Mouse (Mus musculus) thymus, postnatal 10 days (tissue): ENCODE measurements around the gene Exoc3l.

Experiments
- DNase-seq, 2 experiments: peaks; one replicate each; pipeline ENCODE4 v3.0.0; 2021; ENCODE audit warnings: low spot score in 2 of 2

Exoc3l gene

DNA sequence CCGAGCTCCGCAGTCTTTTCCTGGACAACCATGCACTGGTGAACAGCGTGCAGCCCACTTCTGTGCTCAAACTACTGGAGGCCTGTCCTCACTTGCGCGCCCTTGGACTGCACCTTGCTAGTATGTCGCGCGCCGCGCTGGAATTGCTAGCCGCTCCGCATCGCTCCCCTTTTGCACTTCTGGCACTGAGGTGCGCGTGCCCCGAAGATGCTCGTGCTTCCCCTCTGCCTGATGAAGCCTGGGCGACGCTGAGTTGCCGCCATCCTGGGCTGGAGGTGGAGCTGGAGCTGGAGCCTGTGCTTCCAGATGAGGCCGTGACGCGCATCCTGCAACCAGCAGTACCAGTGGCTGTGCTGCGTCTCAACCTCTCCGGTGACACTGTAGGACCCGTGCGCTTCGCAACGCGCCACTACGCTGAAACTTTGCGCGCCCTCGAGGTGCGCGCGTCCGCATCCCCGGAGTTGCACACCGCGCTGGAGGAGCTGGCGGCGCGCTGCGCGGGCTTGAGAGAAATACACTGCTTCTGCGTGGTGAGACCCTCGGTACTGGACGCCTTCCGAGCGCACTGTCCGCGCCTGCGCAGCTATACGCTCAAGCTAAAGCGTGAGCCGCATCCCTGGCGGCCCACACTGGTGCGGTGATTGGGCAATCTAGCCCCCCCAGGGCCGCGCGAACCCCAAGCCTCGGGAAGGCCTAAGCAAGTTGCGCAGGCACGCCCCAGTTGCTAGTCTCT is 27.4 kb downstream of the Exoc3l start:
- DNase-seq = no peak

DNA sequence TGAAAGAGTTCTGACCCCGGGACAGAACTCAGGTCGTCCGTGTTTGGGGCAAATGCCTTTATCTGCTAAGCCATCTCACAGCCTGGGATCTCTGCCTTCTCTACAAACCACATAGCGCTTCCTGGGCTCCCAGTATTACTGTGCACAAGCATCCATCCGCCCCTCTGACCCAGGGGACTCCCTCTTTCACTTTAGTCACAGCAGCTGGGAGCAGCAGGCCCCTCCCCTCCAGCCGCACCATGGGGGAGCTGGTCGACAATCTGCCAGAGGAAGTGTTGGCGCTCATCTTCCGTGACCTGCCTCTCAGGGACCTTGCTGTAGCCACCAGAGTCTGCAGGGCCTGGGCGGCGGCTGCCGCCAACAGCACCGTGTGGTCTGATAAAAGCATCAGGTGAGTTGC is 29.1 kb downstream of the Exoc3l start:
- DNase-seq = no peak

DNA sequence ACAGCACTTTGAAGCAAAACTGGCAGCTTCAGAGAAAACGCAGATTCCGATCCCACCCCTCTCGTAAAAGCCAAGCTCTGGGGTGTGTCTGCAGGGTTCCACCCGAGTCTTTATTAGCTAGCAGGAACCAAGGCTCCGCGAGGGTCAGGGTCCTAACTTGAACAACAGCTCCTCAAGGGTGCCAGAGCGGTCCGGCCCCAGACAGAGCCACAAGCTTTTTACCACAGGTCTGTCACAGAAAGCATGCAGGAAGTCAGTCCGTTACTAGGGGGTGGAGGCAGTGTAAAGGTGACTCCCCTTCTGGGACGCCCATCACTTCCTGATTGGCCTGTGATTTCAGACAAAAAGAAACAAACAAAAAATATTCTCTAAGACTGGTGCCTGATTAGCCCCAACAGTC is 30.8 kb downstream of the Exoc3l start:
- peak; percentile 28 to 33 for DNase-seq

DNA sequence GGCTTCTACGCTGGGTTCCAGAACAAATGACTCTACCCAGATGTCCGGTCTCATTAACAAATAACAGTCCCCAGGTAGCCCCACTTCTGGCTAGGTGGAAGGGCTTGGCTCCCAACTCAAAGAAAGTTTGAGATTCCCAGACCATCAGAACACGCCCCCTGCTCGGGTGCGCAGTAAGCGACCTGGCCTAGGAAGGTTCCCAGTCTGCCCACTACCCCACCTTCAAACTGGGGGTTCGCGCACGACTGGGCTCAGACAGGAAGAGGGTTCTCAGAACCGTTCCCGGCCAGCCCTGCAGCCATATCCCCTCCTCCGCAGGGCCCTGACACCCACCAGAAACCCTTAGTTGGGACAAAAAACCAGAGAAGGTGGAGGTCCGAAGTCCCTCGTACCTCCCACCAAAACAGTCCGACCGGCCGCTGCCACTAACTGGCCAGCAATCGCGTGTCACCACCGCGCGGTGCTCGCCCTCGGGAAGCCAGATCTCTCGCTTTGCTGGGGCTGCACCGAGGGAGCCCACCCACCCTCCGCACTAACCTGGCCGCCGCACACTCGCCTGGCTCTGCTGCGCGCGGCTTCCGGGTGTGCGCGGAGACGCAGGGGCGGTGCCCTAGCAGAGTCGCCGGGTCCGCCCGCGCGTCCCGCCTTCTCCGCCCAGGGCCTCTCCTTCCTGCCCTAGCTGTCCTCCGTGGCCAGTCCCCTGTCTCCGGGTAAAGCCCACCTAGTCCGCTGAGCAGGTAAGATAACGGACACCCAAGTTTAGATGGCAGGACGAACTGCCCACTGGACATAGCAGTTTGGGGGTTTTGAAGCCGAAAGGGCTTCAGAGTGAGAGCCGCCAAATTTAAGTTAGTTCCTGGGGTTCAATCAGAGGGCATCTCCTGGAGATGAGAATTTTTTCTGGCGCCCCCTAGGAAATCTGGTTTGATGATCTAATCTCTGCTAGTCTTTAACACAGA is 31.6 kb downstream of the Exoc3l start, which contains the start of the genes Tradd and Fbxl8:
Tradd (minus strand) TSS at position 586 of the 959 bp plus-strand sequence.
Fbxl8 (plus strand) TSS at position 625 of the 959 bp plus-strand sequence.
- peak; percentile 57 to 59 for DNase-seq

DNA sequence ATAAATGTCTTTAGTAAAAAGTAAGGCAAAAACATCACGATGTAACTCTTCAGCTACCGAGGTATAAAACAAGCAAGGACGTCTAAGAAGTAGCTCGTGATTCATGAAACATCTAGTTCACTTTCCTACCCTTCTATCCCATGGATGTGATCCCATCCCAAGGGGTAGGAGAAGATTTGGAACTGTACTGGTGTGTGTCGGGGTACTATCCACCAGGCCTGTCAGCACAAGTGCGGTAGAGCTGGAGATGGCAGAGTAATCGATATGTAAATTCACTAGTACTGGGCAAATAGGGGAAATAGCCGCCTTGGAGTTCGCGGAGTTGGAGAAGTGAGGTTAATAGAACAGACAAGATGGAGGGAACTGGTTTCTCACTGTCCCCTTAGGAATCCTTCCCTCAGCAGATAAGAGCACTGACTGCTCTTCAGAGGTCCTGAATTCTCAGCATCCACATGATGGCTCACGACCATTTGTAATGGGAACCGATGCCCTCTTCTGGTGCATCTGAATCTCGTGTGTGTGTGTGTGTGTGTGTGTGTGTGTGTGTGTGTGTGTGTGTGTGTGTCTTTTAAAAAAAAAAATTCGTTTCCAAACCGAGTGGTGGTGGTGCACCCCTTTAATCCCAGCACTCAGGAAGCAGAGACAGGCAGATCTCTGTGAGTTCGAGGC is 32.5 kb downstream of the Exoc3l start:
- no peak for DNase-seq

DNA sequence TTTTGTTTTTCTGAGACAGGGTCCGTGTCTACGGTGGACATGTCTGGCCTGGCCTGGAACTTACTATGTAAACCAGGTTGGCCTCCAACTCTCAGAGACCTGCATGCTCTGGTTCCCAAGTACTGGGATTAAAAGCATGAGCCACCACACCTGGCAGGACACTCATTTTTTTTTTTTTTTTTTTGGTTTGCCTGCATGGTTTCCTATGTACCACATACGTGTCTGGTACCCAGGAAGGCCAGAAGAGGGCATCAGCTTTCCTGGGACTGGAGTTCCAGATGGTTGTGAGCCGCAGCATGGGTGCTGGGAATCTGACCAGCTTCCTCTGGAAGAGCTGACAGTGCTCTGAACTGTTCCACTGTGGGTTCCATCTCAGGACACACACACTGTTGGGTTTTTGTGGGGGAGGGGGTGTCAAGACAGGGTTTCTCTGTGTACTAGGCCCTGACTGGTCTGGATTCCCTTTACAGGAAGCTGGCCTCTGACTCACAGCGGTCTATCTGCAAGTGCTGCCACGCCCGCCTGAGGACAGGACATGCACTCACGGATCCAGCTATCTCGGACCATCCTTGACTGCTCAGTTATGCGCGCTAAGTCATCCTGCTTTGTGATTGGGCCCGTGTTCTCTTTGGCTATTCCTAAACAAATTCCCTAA is 34.4 kb downstream of the Exoc3l start:
- DNase-seq = no peak

DNA sequence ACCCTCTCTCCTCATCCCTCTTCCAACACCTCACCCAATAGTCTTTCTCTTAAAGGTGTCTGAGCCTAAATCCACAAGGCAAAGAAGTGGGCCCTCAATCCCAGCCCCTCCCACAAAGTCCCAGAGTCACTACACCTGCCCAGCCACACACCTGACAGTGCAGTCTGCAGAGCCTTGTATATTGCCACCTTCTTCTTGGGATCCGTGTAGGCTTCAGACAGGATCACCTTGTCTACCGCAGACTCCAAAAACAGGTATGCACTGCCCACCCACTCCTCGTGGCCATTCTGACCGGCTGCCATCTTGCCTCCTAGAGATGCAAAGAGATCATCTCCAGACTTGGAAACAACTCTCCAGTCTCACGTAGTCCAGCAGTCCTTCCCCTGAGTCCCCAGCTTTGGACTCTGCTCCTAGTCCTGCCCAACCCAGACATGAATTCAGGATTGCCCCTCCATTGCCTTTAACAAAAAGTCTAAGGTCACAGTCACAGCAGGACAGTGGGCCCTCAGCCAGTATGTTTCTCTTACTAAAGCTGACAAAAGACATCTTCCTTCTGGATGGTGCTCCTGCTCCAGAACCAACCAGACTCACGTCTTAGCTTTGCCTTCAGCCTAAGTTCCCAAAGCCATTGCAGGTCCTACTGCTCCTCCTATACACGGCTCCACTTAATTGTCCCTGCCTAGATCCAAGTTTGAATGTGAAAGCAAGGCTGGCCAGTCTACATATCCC is 35.4 kb downstream of the Exoc3l start:
- no peak for DNase-seq

DNA sequence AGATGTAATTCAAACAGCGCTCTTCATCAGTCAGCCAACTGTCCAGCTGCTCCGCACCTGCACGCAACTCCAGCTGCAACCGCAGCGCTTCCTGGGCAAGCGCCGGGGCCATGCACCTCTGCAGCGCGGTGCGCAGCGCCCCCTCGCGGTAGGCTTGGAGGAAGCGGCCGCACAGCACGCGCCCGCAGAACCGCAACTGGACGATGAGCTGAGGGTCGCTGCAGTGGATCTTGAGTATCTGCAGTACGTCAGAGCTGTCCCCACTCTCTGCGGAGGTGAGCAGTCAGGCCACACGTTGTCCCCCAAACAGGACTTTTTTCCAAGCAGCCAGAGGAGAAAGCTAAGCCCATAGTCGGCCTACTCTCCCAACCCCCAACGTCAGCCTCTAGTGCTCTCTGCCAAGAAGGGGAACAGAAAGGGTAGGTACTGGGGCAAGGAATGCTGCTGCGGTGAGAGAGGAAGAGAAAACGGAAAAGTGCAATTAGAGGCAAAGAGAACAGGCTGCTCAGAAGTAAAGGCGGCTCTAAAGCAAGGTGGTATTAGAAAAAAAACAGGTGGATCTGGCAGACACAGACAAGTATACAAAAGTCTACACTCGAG is 36.1 kb downstream of the Exoc3l start:
- peak; percentile 60 to 83 for DNase-seq

DNA sequence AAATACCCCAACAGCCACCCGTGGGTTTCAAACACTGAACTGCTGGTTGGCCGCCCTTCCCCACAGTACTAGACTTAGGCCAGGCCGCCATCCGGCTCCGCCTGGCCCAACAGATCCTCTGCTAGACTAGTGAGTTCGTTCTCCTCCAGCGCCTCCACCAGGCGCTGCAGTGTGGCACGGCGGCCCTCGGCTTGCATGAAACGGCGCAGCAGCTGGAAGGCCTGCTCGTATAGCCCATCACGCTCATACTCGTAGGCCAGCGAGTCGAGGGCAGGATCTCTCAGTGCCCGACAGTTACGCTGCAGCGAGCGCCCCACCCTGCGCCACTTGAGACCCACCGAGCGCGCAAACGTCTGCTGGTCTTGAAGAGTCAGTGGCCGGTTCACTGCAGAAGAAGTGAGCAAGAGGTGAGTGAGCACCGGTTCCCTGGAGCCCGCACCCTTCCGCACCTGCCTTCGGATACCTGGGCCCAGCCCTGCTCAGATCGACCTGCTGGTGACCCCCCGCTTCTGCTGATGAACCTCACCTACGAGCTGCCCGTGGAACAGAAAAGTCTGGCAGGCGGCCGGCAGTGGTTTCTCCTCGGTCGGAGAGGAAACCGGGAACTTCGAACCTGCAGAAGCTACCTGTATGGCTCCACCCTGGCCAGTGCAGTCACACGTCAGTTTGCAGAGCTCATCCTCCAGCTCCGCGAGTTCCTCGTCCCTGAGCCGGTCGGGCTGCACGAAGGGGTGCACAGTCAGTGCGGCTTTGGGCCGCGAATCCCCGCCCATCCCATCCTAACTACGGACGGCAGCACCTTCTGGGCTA is 36.8 kb downstream of the Exoc3l start:
- no peak for DNase-seq

DNA sequence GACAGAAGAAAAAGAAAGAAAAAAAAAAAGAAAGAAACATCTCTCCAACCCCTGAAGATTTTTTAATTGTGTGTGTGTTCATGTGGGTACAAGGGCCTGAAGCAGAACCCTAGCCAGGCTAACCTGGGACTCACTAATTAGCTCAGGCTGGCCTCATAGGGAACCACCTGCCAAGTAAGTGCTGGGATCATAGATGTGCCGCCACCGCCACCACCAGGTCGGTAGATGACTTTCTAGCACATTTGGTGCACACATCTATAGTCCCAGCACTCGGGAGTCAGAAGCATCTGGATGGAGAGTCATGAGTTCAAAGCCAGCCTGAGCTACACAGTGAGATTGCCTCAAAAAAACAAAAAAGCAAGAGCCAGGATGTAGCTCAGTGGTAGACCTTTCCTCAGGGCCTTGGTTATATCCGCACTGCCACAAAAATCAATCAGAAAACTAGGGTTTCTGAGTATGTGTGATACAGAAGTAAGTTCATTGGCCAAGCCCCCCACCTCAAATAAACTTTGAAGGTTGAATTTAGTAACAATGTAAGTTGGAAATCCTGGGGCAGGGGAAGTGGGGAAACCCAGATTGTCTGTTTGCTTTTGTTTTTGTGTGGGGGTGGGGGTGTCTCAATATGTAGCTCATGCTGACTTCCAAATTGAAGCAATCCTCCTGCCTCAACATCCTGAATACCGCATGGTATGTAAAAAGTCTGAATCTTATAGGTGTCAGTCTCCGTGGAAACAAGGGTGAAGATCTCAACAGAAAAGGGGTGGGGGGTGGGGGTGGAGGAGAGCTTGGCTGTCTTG is 38.4 kb downstream of the Exoc3l start:
- DNase-seq = no peak

DNA sequence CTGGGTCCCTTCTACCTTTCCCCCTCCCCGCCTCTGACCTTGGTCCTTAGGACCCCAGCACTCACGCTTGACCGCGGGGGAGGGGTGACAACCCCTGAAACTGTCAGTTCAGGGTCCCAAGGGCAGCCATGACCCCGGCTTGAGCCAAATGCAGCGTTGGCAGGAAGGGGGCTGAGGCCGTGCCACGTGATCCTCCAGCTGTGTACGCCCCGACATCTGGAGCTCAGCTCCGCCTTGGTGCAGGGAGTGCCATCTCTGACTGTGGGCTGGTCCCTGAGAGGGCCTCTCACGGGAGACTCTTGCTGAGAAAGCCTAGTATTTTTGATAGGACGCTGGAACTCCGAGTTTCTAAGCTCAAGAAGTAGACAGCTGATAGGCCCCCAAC is 40.9 kb downstream of the Exoc3l start, which contains the start of gene B3gnt9:
B3gnt9 (minus strand) TSS at position 188 of the 385 bp plus-strand sequence.
- peak; percentile 68 to 74 for DNase-seq

DNA sequence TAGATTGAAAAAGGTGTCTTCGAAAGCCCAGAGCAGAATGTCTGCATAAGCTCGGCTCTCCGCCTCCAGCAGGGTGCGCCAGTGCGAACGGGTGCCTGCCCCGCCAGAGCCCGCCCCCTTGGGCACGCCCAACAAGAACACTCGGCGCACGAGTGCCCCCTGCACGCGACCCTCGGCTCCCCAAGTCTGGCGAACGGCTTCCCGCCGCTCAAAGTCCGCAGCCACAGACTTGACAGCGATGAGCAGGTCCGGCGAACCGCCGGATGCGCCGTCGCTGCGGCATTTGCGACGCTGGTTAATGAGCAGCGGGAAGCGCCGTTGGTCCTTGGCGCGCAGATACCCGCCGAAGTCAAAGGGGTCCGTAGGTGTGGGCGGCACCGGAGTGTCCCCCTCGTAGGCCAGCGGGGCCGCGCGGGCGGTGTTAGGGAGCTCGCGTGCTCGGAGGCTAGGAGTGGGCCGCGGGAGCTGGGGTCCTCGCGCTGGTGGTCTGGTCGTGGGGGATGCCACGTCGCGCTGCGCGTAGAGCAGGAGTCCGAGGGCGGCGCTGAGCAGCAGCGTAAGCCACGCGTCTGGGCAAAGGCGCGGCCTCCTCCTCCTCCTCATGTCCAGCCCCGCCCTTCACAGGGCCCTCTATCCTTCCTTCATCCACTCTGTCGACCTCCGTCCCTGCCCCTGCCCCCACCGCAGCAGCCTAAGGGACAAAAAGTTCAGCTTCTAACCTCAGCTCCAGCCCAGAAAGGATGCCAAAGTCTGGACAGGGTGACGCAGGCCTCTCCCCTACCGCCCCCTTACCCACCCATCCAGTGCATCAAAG is 41.5 kb downstream of the Exoc3l start:
- DNase-seq = peak; percentile 90 to 98

DNA sequence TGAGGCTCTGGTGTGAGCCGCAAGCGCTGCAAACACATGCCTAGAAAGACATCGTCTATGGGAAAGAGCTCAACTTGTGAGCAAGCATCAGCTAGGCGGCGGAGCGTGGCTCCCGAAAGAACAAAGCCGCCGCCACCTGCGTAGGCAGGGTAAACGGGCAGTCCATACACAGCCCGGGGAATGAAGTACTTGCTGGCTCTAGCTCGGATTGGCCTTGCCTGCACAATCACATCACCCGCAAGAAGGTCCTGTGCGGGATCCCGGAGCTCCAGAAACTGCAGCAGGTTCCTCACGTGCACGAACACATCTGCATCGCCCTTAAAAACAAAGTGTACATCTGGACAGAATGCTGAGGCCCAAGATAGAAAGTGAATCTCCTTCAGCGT is 42.1 kb downstream of the Exoc3l start:
- DNase-seq = peak in 1 of 2 experiments; percentile 21

DNA sequence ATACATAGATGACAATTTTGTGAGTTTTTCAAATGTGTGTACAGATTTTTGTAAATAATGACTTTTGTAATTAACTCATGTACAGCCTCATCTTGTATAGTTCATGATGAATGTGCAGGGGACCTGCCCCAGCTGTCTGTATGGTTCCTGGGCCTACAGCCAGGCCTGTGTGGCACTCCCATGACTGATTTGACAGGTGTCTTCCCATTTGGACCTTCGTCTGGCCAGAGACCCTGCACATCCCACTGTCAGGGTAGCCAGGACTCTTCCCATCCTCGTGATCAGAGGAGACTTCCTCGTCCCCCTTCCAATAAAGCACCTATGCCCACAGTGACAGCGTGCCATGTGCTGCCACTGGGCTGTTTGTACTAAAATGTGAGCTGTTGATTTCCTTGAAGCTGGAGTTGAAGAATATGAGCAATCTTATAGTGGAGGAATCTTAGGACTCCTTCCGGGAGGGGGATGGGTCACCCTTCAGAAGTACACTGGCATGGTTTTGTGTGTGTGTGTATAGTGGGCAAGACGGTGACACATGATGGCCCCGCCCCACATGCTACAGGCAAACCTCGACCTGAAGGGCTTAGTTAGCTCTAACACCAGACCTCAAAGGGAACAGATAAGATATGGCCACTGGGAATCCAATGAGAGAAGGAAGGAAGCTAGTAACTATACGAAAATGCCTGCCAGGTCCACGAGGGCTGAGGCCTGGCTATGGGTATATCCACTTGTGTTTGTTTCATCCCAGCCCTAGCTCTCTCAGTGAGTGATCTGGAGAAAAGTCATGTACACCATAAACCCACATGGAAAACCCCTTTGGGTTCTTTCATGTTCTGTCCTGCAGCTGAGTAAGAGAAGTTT is 43.0 kb downstream of the Exoc3l start:
- no peak for DNase-seq

DNA sequence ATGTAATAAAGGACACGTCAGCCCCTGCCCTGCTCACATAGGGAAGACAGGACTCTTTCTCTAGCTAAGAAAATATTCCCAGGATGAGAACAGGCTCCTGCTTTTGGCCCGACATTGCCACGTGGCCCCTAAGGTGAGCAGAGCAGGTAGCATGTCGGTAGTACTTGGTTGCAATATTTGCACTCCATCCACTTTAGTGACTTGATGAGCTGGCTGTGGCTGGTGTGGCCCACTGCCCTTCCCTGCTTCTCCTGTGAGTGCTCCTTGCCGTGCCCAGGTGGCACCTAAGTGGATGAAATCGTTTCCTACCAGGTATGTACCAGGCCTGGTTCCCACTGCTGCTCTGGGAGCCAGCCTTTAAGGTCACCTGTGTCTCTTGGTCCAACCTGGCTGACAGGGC is 43.9 kb downstream of the Exoc3l start:
- DNase-seq = no peak

DNA sequence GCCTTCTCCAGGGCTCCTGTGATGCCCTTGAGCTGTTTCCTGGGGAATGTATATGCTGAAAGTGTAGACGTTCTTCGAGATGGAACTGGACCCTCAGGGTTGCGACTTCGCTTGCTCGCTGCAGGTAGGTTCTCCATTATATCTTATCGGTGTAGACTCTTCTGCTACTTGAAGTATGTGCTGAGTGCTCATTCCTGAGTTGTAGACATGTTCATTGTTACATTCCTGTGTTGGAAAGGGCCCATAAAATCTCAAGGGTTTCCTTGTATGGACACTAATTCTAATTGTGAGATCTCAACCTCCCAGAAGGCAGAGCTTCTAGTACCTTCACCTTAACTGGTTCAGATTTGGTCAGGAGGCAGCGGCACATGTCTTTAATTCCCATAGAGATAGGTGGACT is 54.9 kb downstream of the Exoc3l start:
- no peak for DNase-seq
